Mouse (Mus musculus) stomach, postnatal 0 days (tissue): ENCODE data around the gene Rorb. TPM values are rescaled to one million over a fixed set of nuclear protein-coding genes. Genes with fewer than 3 reads are reported as not detected.
A peak's percentile ranks its signal among the peaks of the same experiment; 100 is the strongest.

Source experiments
- ATAC-seq: fragments of 200-750 bp; cut with Nextera tagmentation; 2 replicates; pipeline ENCODE4 v1.8.0; 2017; ENCODE audit not compliant: low FRiP score, low TSS enrichment
- DNase-seq: peaks from one replicate; pipeline ENCODE4 v3.0.0-alpha.2; 2016; ENCODE audit warnings: low spot score
- H3K27ac ChIP-seq: fragments of 300-500 bp; sonication (generic); replicated peaks from 2 replicates; pipeline ENCODE4 v1.5.1; 2014; ENCODE audit warnings: mild to moderate bottlenecking, control low read depth
- H3K27me3 ChIP-seq: fragments of 300-500 bp; sonication (generic); 2 replicates; pipeline ENCODE4 v1.6.1; 2014; ENCODE audit warnings: low read length; ENCODE audit not compliant: control insufficient read depth, insufficient read depth
- H3K36me3 ChIP-seq: fragments of 300-500 bp; sonication (generic); 2 replicates; pipeline ENCODE4 v1.6.1; 2014; ENCODE audit warnings: low read length, mixed read lengths; ENCODE audit not compliant: control insufficient read depth, insufficient read depth
- H3K4me1 ChIP-seq: fragments of 300-500 bp; sonication (generic); replicated peaks from 2 replicates; pipeline ENCODE4 v1.6.1; 2014; ENCODE audit warnings: antibody characterized with exemption; ENCODE audit not compliant: control insufficient read depth, insufficient read depth
- H3K4me2 ChIP-seq: fragments of 300-500 bp; sonication (generic); replicated peaks from 2 replicates; pipeline ENCODE4 v1.6.1; 2014; ENCODE audit warnings: low read depth, mild to moderate bottlenecking, control low read depth, moderate library complexity
- H3K4me3 ChIP-seq: fragments of 300-500 bp; sonication (generic); 2 replicates; pipeline ENCODE4 v1.5.1; 2014; ENCODE audit warnings: low read depth, low read length, control low read depth
- H3K9ac ChIP-seq: fragments of 300-500 bp; sonication (generic); 2 replicates; pipeline ENCODE4 v1.6.1; 2014; ENCODE audit warnings: mild to moderate bottlenecking, low read length, control low read depth, mixed read lengths
- H3K9me3 ChIP-seq: fragments of 300-500 bp; sonication (generic); 2 replicates; pipeline ENCODE4 v1.6.1; 2016; ENCODE audit warnings: low read length; ENCODE audit not compliant: control insufficient read depth
- CTCF ChIP-seq: IDR thresholded peaks from 2 replicates; pipeline ENCODE4 v1.5.1; 2016; ENCODE audit warnings: antibody characterized with exemption, low read depth, mild to moderate bottlenecking, moderate library complexity
- EP300 ChIP-seq: optimal IDR thresholded peaks from 2 replicates; pipeline ENCODE3; 2016; ENCODE audit warnings: antibody characterized with exemption
- WGBS: fragments of 180-500 bp; shearing (Covaris S2); extraction: QIAGEN DNeasy Blood & Tissue Kit; methylation state at CpG from one replicate; pipeline ENCODE4 v1.1.7; 2014; 5-methylcytosine and 5-hydroxymethylcytosine counted together
- polyA plus RNA-seq: library from polyadenylated mRNA; unstranded; fragments of >200 nt; fragmentation: Nextera tagmentation; extraction: Ambion mirVana; gene quantifications from 2 replicates; pipeline ENCODE4 v1.2.1, GENCODE M21; 2015

Gene Rorb
- polyA plus RNA-seq, 1 experiment from 2014 or later = 0.11 TPM

DNA sequence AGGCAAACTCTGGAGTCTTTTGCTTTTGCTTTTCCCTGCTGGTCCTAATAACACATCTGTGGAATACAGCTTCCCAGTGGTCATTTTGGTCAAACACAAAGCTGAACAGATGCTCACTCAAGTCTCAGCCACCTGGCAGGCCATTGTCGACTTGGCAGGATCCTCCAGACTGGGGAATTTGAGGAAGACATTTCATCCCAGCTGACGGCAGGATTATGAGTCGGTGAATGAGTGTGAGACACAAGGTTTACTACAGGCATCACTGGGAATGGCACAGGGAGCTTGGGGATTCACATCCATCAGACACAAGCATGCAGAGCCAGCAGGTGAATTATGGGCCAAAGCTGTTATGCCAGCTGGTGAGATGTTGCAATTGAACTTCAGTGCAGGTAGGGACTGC is 201.4 kb downstream of the Rorb start:
- ATAC-seq = no peak
- no peak for DNase-seq
- 60% methylated on average over 3 of the region's 3 CpGs for WGBS

GRCm38 (mm10) chr19:18905511-18905910 is 205.5 kb downstream of the Rorb start:
- DNase-seq = no peak
- Histone ChIP-seq H3K4me3 (no peak overlapping the region), H3K36me3 (no peaks in the 10 kb centered on the region), H3K9me3 (no peaks in the 10 kb centered on the region), H3K27ac (no peak overlapping the region), H3K4me2 (no peak overlapping the region), H3K27me3 (no peaks in the 10 kb centered on the region), H3K9ac (no peak overlapping the region), H3K4me1 (no peaks in the 10 kb centered on the region)
- ATAC-seq = no peak
- 32% methylated on average over 3 of the region's 3 CpGs for WGBS
- TF ChIP-seq EP300 (no peak), CTCF (no peak)

More for the DNA sequence above, 201.4 kb downstream of the Rorb start:
- Histone ChIP-seq H3K9ac (no peak overlapping the region), H3K27ac (no peak overlapping the region), H3K27me3 (no peaks in the 10 kb centered on the region), H3K4me2 (no peak overlapping the region), H3K36me3 (no peaks in the 10 kb centered on the region), H3K4me3 (no peak overlapping the region), H3K9me3 (no peaks in the 10 kb centered on the region), H3K4me1 (no peaks in the 10 kb centered on the region)
- no peak for TF ChIP-seq EP300
- no peak for TF ChIP-seq CTCF

GRCm38 (mm10) chr19:18902694-18903067 is 208.3 kb downstream of the Rorb start:
- no peak for ATAC-seq
- no peaks in the 10 kb centered on the region for H3K36me3 ChIP-seq
- WGBS = 77% methylated on average over 6 of the region's 6 CpGs

GRCm38 (mm10) chr19:18902041-18902693 is 208.8 kb downstream of the Rorb start:
- ATAC-seq = no peak
- no peaks in the 10 kb centered on the region for H3K4me1 ChIP-seq
- no peak overlapping the region for H3K4me2 ChIP-seq
- H3K4me3 ChIP-seq = no peak overlapping the region
- no peaks in the 10 kb centered on the region for H3K27me3 ChIP-seq
- H3K36me3 ChIP-seq = no peaks in the 10 kb centered on the region
- no peak for DNase-seq
- 49% methylated on average over 15 of the region's 15 CpGs for WGBS
- no peak overlapping the region for H3K9ac ChIP-seq
- no peaks in the 10 kb centered on the region for H3K9me3 ChIP-seq
- H3K27ac ChIP-seq = no peak overlapping the region
- no peak for TF ChIP-seq CTCF
- TF ChIP-seq EP300 = no peak

More at GRCm38 (mm10) chr19:18902694-18903067, 208.3 kb downstream of the Rorb start:
- no peak overlapping the region for H3K4me3 ChIP-seq
- TF ChIP-seq EP300 = no peak
- TF ChIP-seq CTCF = no peak
- no peak overlapping the region for H3K9ac ChIP-seq
- H3K4me1 ChIP-seq = no peaks in the 10 kb centered on the region
- no peaks in the 10 kb centered on the region for H3K27me3 ChIP-seq
- DNase-seq = no peak
- no peaks in the 10 kb centered on the region for H3K9me3 ChIP-seq
- H3K27ac ChIP-seq = no peak overlapping the region
- no peak overlapping the region for H3K4me2 ChIP-seq

DNA sequence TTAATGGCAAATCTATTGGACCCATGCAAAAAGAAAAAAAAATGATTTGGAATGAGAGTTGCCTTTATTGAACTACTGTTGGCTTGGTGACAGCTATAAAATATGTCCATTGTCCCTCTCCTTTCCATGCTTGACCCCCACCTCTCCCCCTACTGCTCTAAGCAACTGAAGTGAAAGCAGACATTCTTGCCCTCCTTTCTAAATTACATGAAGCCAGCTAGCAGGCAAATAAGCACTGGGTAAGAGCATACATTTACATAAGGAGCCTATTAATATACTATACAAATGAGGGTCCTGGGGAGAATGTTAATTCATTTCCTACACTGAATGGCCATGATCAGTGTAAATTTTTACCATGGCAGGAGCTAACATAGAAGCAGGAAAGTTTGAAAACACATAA is 212.8 kb downstream of the Rorb start:
- Histone ChIP-seq H3K36me3 (no peaks in the 10 kb centered on the region), H3K27ac (no peak overlapping the region), H3K27me3 (no peaks in the 10 kb centered on the region), H3K4me2 (no peak overlapping the region), H3K4me3 (no peak overlapping the region), H3K9ac (no peak overlapping the region), H3K4me1 (no peaks in the 10 kb centered on the region), H3K9me3 (no peaks in the 10 kb centered on the region)
- no peak for TF ChIP-seq CTCF
- no peak for TF ChIP-seq EP300
- no peak for ATAC-seq
- no peak for DNase-seq

GRCm38 (mm10) chr19:18890216-18890615 is 220.8 kb downstream of the Rorb start:
- Histone ChIP-seq H3K36me3 (no peaks in the 10 kb centered on the region), H3K27ac (no peak overlapping the region), H3K27me3 (no peaks in the 10 kb centered on the region), H3K9me3 (no peaks in the 10 kb centered on the region), H3K9ac (no peak overlapping the region), H3K4me2 (no peak overlapping the region), H3K4me3 (no peak overlapping the region), H3K4me1 (no peaks in the 10 kb centered on the region)
- 68% methylated on average over 4 of the region's 4 CpGs for WGBS
- DNase-seq = peak; percentile 13
- TF ChIP-seq EP300 = no peak
- TF ChIP-seq CTCF = no peak
- ATAC-seq = peak; percentile 93
